Mouse (Mus musculus): ENCODE measurements around the gene Magi3.

- TF ChIP-seq CTCF (IDR thresholded peaks at IDR 0.05; ENCODE audit: extremely low read depth, insufficient read depth, insufficient read length, insufficient replicate concordance) (no peak), POLR2A (IDR thresholded peaks at IDR 0.05; ENCODE audit: low read depth, low read length) (no peak)
These were observed 13.5 kb upstream of the Magi3 start for GRCm38 (mm10) chr3:104233366-104234312.
